Mouse (Mus musculus) CD4-positive, CD25-positive, alpha-beta regulatory T cell, adult 9 weeks (primary cell): ENCODE results near the gene Malsu1. TPM values are rescaled to one million over a fixed set of nuclear protein-coding genes. Genes with fewer than 3 reads are reported as not detected.

Source experiments
- polyA plus RNA-seq: library from polyadenylated mRNA; unstranded; fragments of 100-300 nt; shearing (Covaris generic); gene quantifications from one replicate; pipeline ENCODE4 v1.2.1, GENCODE M21; 2017

Gene Malsu1
- 21.0 TPM for polyA plus RNA-seq

GRCm38 (mm10) chr6:49073304-49074116 lies at the start of gene Malsu1:
Malsu1 (plus strand) TSS chr6:49073795.

DNA sequence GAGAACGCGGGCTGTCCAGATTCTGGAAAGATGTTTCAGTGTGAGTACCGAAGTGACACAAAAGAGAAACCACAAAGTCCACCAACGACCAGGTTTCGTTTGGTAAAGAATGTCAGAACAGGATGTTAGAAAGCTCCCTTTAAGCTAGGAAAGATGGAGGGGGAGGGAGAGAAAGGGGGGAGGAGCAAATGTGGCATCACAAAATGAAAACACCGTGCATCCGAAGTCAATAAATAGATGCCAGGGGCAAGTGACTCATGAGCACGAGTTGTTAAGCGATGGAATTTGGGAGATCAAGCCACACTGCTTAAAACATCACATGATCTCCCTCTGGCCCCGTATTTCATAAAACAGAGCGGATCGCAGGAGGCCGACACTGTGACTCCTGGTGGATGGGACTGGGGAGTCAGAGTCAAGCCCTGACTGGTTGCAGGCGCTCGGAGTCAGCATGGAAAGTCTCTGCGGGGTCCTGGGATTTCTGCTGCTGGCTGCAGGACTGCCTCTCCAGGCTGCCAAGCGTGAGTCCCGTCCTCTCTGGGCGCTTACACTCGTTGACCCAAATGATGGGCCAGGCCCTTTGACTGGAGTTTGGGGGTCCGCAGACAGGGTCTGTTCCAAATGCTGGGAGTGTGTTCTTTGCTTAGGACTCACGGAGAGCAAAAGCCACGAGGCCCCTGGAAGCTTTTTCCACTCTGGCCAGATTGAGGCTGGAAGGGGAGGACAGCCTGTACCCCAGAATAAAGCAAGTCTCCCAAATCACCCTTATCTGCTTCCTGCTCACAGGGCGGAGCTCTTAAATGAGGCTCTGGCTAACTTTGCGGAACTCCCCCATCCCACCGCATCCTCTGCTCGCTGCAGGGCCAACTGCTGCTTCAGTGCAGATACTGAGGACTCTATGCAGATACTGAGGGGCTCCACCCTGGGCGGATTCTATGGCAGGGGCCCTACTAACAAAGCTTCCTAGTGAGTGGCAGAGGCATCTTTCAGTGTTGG lies 37.0 kb upstream of the Malsu1 start, which contains the start of gene Gpnmb:
Gene Gpnmb, plus strand, starts transcription at position 272 of the 993 bp plus-strand sequence.

Other genes starting within 250 kb of the Malsu1 start
- 12.9 TPM for gene Tmem176a, start 232.9 kb upstream of the Malsu1 start, polyA plus RNA-seq
- 18.8 TPM for gene Tmem176b, start 232.3 kb upstream of the Malsu1 start, polyA plus RNA-seq
- not detected for gene Aoc1, start 200.9 kb upstream of the Malsu1 start, polyA plus RNA-seq
- gene 1600015I10Rik, start 143.9 kb upstream of the Malsu1 start, polyA plus RNA-seq, result not detected
- not detected for gene Doxl2, start 98.8 kb upstream of the Malsu1 start, polyA plus RNA-seq
- not detected for gene Svs1, start 86.9 kb upstream of the Malsu1 start, polyA plus RNA-seq
- 2.8 TPM for gene Gpnmb, start 37.2 kb upstream of the Malsu1 start, polyA plus RNA-seq
- 3.4 TPM for gene Igf2bp3, start 141.2 kb downstream of the Malsu1 start, polyA plus RNA-seq
- gene Tra2a, start 190.2 kb downstream of the Malsu1 start, polyA plus RNA-seq, result 47.0 TPM
- gene Ccdc126, start 245.5 kb downstream of the Malsu1 start, polyA plus RNA-seq, result 22.4 TPM